Mouse (Mus musculus): ENCODE measurements around the gene Hist1h4b.

- TF ChIP-seq EP300 (IDR thresholded peaks at IDR 0.05; ENCODE audit: insufficient read depth, low read depth, low read length) (no peak), POLR2A (IDR thresholded peaks at IDR 0.05; ENCODE audit: insufficient read depth, low read length) (no peak)
Measured at GRCm38 (mm10) chr13:23804532-23804931, 47.7 kb downstream of the Hist1h4b start.

All from ES-Bruce4 (cell line).